Mouse (Mus musculus) lung, postnatal 0 days (tissue): ENCODE measurements at regions not wholly inside any gene's neighbourhood (a gene's known extent, or its start where the extent isn't known, plus 50 kb on each side); places are given as distances from the start of the nearest gene placed in this dataset.

Experiments used
- ATAC-seq: fragments of 200-750 bp; cut with Nextera tagmentation; 2 replicates; pipeline ENCODE4 v1.8.0; 2017; ENCODE audit warnings: moderate library complexity
- DNase-seq: peaks from one replicate; pipeline ENCODE4 v3.0.0-alpha.2; 2016; ENCODE audit warnings: low spot score
- H3K27ac ChIP-seq: fragments of 300-500 bp; sonication (generic); 2 replicates; pipeline ENCODE4 v1.5.1; 2014; ENCODE audit warnings: antibody characterized with exemption, mild to moderate bottlenecking, low read length, mixed read lengths
- H3K27me3 ChIP-seq: fragments of 300-500 bp; sonication (generic); replicated peaks from 2 replicates; pipeline ENCODE4 v1.6.1; 2014; ENCODE audit warnings: low read length, mixed read lengths; ENCODE audit not compliant: insufficient read depth
- H3K36me3 ChIP-seq: fragments of 300-500 bp; sonication (generic); 2 replicates; pipeline ENCODE4 v1.6.1; 2014; ENCODE audit warnings: low read length, mixed read lengths; ENCODE audit not compliant: insufficient read depth
- H3K4me1 ChIP-seq: fragments of 300-500 bp; sonication (generic); 2 replicates; pipeline ENCODE4 v1.6.1; 2014; ENCODE audit warnings: antibody characterized with exemption, low read depth, low read length, mixed read lengths; ENCODE audit not compliant: insufficient read depth
- H3K4me2 ChIP-seq: fragments of 300-500 bp; sonication (generic); replicated peaks from 2 replicates; pipeline ENCODE4 v1.6.1; 2014; ENCODE audit warnings: low read depth, mild to moderate bottlenecking, low read length, moderate library complexity, mixed read lengths
- H3K4me3 ChIP-seq: fragments of 300-500 bp; sonication (generic); 2 replicates; pipeline ENCODE4 v1.5.1; 2014; ENCODE audit warnings: low read depth, low read length
- H3K9ac ChIP-seq: fragments of 300-500 bp; sonication (generic); replicated peaks from 2 replicates; pipeline ENCODE4 v1.6.1; 2014; ENCODE audit warnings: low read depth, mild to moderate bottlenecking
- H3K9me3 ChIP-seq: fragments of 300-500 bp; sonication (generic); 2 replicates; pipeline ENCODE4 v1.6.1; 2016; ENCODE audit warnings: low read length, mixed read lengths
- CTCF ChIP-seq: IDR thresholded peaks from 2 replicates; pipeline ENCODE4 v1.5.1; 2016; ENCODE audit warnings: antibody characterized with exemption, mild to moderate bottlenecking
- EP300 ChIP-seq: IDR thresholded peaks from 2 replicates; pipeline ENCODE4 v1.6.1; 2016; ENCODE audit warnings: antibody characterized with exemption, mild to moderate bottlenecking, control low read depth
- WGBS: fragments of 180-500 bp; shearing (Covaris S2); extraction: QIAGEN DNeasy Blood & Tissue Kit; methylation state at CpG from one replicate; pipeline ENCODE4 v1.1.7; 2014; 5-methylcytosine and 5-hydroxymethylcytosine counted together

- no peak overlapping the region for H3K9ac ChIP-seq
- H3K27me3 ChIP-seq, result no peaks in the 10 kb centered on the region
- TF ChIP-seq EP300 (no peak), CTCF (no peak)
- 88% methylated on average over 1 of the region's 1 CpGs for WGBS
- H3K4me2 ChIP-seq, result no peak overlapping the region
- H3K4me3 ChIP-seq, result no peak overlapping the region
- H3K4me1 ChIP-seq, result no peaks in the 10 kb centered on the region
- no peaks in the 10 kb centered on the region for H3K36me3 ChIP-seq
- DNase-seq, result no peak
- H3K27ac ChIP-seq, result no peak overlapping the region
- no peaks in the 10 kb centered on the region for H3K9me3 ChIP-seq
- no peak for ATAC-seq
Observed at GRCm38 (mm10) chr13:78928347-78928746, 728.8 kb upstream of the Nr2f1 start.

GRCm38 (mm10) chr13:78920802-78921201 lies 721.2 kb upstream of the Nr2f1 start:
- ATAC-seq (no peak), DNase-seq (no peak)
- Histone ChIP-seq H3K4me1 (no peaks in the 10 kb centered on the region), H3K27ac (no peak overlapping the region), H3K27me3 (no peaks in the 10 kb centered on the region), H3K36me3 (no peaks in the 10 kb centered on the region), H3K9me3 (no peaks in the 10 kb centered on the region), H3K9ac (no peak overlapping the region), H3K4me3 (no peak overlapping the region), H3K4me2 (no peak overlapping the region)
- WGBS, result 52% methylated on average over 3 of the region's 3 CpGs
- no peak for TF ChIP-seq EP300
- no peak for TF ChIP-seq CTCF

- no peak overlapping the region for H3K9ac ChIP-seq
- H3K36me3 ChIP-seq, result no peaks in the 10 kb centered on the region
- DNase-seq (peak; percentile 7), ATAC-seq (no peak)
- H3K27me3 ChIP-seq, result no peaks in the 10 kb centered on the region
- H3K27ac ChIP-seq, result no peak overlapping the region
- no peak for TF ChIP-seq CTCF
- TF ChIP-seq EP300, result no peak
- H3K4me1 ChIP-seq, result no peaks in the 10 kb centered on the region
- H3K4me2 ChIP-seq, result no peak overlapping the region
- WGBS, result 6% methylated on average over 5 of the region's 5 CpGs
- no peaks in the 10 kb centered on the region for H3K9me3 ChIP-seq
- H3K4me3 ChIP-seq, result no peak overlapping the region
Observed at GRCm38 (mm10) chr13:78909839-78910238, 710.3 kb upstream of the Nr2f1 start.

- H3K4me3 ChIP-seq, result no peak overlapping the region
- no peak overlapping the region for H3K27ac ChIP-seq
- no peak for DNase-seq
- TF ChIP-seq CTCF (no peak), EP300 (no peak)
- no peaks in the 10 kb centered on the region for H3K9me3 ChIP-seq
- ATAC-seq, result no peak
- no peak overlapping the region for H3K4me2 ChIP-seq
- H3K4me1 ChIP-seq, result no peaks in the 10 kb centered on the region
- no peak overlapping the region for H3K9ac ChIP-seq
- H3K27me3 ChIP-seq, result no peaks in the 10 kb centered on the region
- H3K36me3 ChIP-seq, result no peaks in the 10 kb centered on the region
Observed at GRCm38 (mm10) chr13:78904102-78904501, 704.5 kb upstream of the Nr2f1 start.

GRCm38 (mm10) chr13:78900693-78901092 lies 701.1 kb upstream of the Nr2f1 start:
- H3K27ac ChIP-seq, result no peak overlapping the region
- no peak for ATAC-seq
- H3K27me3 ChIP-seq, result no peaks in the 10 kb centered on the region
- H3K4me3 ChIP-seq, result no peak overlapping the region
- H3K36me3 ChIP-seq, result no peaks in the 10 kb centered on the region
- no peaks in the 10 kb centered on the region for H3K4me1 ChIP-seq
- H3K9ac ChIP-seq, result no peak overlapping the region
- DNase-seq, result no peak
- H3K9me3 ChIP-seq, result no peaks in the 10 kb centered on the region
- no peak for TF ChIP-seq EP300
- 35% methylated on average over 1 of the region's 1 CpGs for WGBS
- no peak overlapping the region for H3K4me2 ChIP-seq

GRCm38 (mm10) chr13:78892252-78892651 lies 692.7 kb upstream of the Nr2f1 start:
- WGBS, result 71% methylated on average over 2 of the region's 2 CpGs
- H3K4me2 ChIP-seq, result no peak overlapping the region
- no peak overlapping the region for H3K27ac ChIP-seq
- H3K9ac ChIP-seq, result no peak overlapping the region
- ATAC-seq, result no peak
- H3K4me1 ChIP-seq, result no peaks in the 10 kb centered on the region
- no peaks in the 10 kb centered on the region for H3K36me3 ChIP-seq
- TF ChIP-seq CTCF (no peak), EP300 (no peak)
- H3K4me3 ChIP-seq, result no peak overlapping the region
- no peaks in the 10 kb centered on the region for H3K9me3 ChIP-seq
- H3K27me3 ChIP-seq, result no peaks in the 10 kb centered on the region
- no peak for DNase-seq

- DNase-seq (peak; percentile 33), ATAC-seq (no peak)
- H3K36me3 ChIP-seq, result no peaks in the 10 kb centered on the region
- TF ChIP-seq CTCF (no peak), EP300 (peak; percentile 53)
- no peak overlapping the region for H3K27ac ChIP-seq
- H3K9ac ChIP-seq, result no peak overlapping the region
- no peak overlapping the region for H3K4me2 ChIP-seq
- no peaks in the 10 kb centered on the region for H3K4me1 ChIP-seq
- H3K9me3 ChIP-seq, result no peaks in the 10 kb centered on the region
- no peak overlapping the region for H3K4me3 ChIP-seq
- WGBS, result 40% methylated on average over 1 of the region's 1 CpGs
- no peaks in the 10 kb centered on the region for H3K27me3 ChIP-seq
Observed at GRCm38 (mm10) chr13:78883062-78883461, 683.5 kb upstream of the Nr2f1 start.
